Mouse (Mus musculus) small intestine, adult 2 months (tissue): Measurements from ENCODE around the gene Ucp3.

ENCODE experiments used
- CTCF ChIP-seq: fragments of 200-500 bp; IDR thresholded peaks from 2 replicates; pipeline ENCODE4 v1.5.1; 2012; ENCODE audit warnings: low read depth, mild to moderate bottlenecking, control low read depth, inconsistent platforms, low read length, moderate library complexity, mixed read lengths; ENCODE audit not compliant: insufficient replicate concordance, insufficient read length; ENCODE audit errors: extremely low read depth
- POLR2A ChIP-seq: fragments of 200-500 bp; IDR thresholded peaks from 2 replicates; pipeline ENCODE4 v1.6.1; 2012; ENCODE audit warnings: low read depth, mild to moderate bottlenecking, control low read depth, inconsistent platforms, low read length, moderate library complexity

DNA sequence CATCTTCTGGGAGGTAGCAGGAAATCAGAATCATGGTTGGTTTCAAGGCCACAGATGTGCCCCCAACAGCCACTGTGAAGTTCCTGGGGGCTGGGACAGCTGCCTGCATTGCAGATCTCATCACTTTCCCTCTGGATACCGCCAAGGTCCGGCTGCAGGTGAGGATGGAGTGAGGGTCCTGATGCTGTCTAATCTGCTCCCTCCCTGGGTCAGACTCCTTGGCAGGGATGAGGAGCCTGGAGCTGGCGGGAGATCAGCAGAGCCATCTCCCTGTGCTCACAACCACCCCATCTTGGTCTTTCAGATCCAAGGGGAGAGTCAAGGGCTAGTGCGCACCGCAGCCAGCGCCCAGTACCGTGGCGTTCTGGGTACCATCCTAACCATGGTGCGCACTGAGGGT lies 24.0 kb downstream of the Ucp3 start:
- TF ChIP-seq CTCF (no peak), POLR2A (0 out of 2 replicates have a peak, but pooled peaks have one; percentile 6)
